Mouse (Mus musculus) E14TG2a.4 (cell line): ENCODE measurements at regions not wholly inside any gene's neighbourhood (a gene's known extent, or its start where the extent isn't known, plus 50 kb on each side); places are given as distances from the start of the nearest gene placed in this dataset.

Experiments used
- H3K27me3 ChIP-seq: 2 replicates; pipeline ENCODE4 v1.6.1; 2014; ENCODE audit warnings: low read length, control low read depth; ENCODE audit not compliant: insufficient read depth
- H3K36me3 ChIP-seq: 2 replicates; pipeline ENCODE4 v1.6.1; 2014; ENCODE audit warnings: low read length, control low read depth; ENCODE audit not compliant: insufficient read depth
- H3K4me1 ChIP-seq: replicated peaks from 2 replicates; pipeline ENCODE4 v1.6.1; 2014; ENCODE audit warnings: low read depth, low read length, control low read depth
- H3K4me3 ChIP-seq: replicated peaks from 2 replicates; pipeline ENCODE4 v1.5.1; 2014; ENCODE audit warnings: mild to moderate bottlenecking, low read length
- H3K9me3 ChIP-seq: 2 replicates; pipeline ENCODE4 v1.6.1; 2014; ENCODE audit warnings: low read length, control low read depth
- CTCF ChIP-seq: conservative IDR thresholded peaks from 2 replicates; pipeline ENCODE4 v1.5.1; 2014; ENCODE audit warnings: low read length
- NANOG ChIP-seq: IDR thresholded peaks from 2 replicates; pipeline ENCODE4 v1.6.1; 2014; ENCODE audit warnings: borderline replicate concordance, low read length, mixed read lengths
- POU5F1 ChIP-seq: IDR thresholded peaks from 2 replicates; pipeline ENCODE4 v1.6.1; 2014; ENCODE audit warnings: low read length, borderline replicate concordance

GRCm38 (mm10) chr19:44695331-44695730 is 60.5 kb upstream of the Pax2 start:
- Histone ChIP-seq H3K36me3 (no peaks in the 10 kb centered on the region), H3K4me1 (peaks cover 72% of the 10 kb centered on the region), H3K4me3 (peak overlapping the region; percentile 69), H3K27me3 (no peaks in the 10 kb centered on the region), H3K9me3 (no peaks in the 10 kb centered on the region)
- TF ChIP-seq POU5F1 (no peak), CTCF (no peak), NANOG (no peak)

- Histone ChIP-seq H3K36me3 (no peaks in the 10 kb centered on the region), H3K9me3 (no peaks in the 10 kb centered on the region), H3K4me1 (peaks cover 72% of the 10 kb centered on the region), H3K27me3 (no peaks in the 10 kb centered on the region), H3K4me3 (peak overlapping the region; percentile 69)
- TF ChIP-seq NANOG (peak; percentile 16; the same call in 1 of the 2 replicates), POU5F1 (no peak)
These were observed 59.7 kb upstream of the Pax2 start for GRCm38 (mm10) chr19:44696059-44696712.

- no peaks in the 10 kb centered on the region for H3K36me3 ChIP-seq
- H3K4me1 ChIP-seq: peaks cover 72% of the 10 kb centered on the region
- H3K9me3 ChIP-seq: no peaks in the 10 kb centered on the region
- H3K4me3 ChIP-seq: peak overlapping the region; percentile 69
- no peaks in the 10 kb centered on the region for H3K27me3 ChIP-seq
- TF ChIP-seq POU5F1 (no peak), CTCF (no peak), NANOG (no peak)
These were observed 59.1 kb upstream of the Pax2 start for GRCm38 (mm10) chr19:44696773-44697172.

GRCm38 (mm10) chr19:44698382-44699256 is 57.2 kb upstream of the Pax2 start:
- no peak for TF ChIP-seq POU5F1
- TF ChIP-seq NANOG: no peak
- no peak for TF ChIP-seq CTCF
- Histone ChIP-seq H3K9me3 (no peaks in the 10 kb centered on the region), H3K27me3 (no peaks in the 10 kb centered on the region)

More at GRCm38 (mm10) chr19:44698382-44699256, 57.2 kb upstream of the Pax2 start:
- H3K4me1 ChIP-seq: peaks cover 71% of the 10 kb centered on the region
- no peaks in the 10 kb centered on the region for H3K36me3 ChIP-seq
- peak overlapping the region; percentile 53 for H3K4me3 ChIP-seq
